Mouse (Mus musculus) lung, adult 2 months (tissue): Measurements from ENCODE around the gene Arg2.

Experiments used
- CTCF ChIP-seq: fragments of 200-500 bp; IDR thresholded peaks from 2 replicates; pipeline ENCODE4 v1.5.1; 2011; ENCODE audit warnings: mild to moderate bottlenecking, low read length, control low read depth; ENCODE audit not compliant: insufficient read depth
- POLR2A ChIP-seq: fragments of 200-500 bp; IDR thresholded peaks from 2 replicates; pipeline ENCODE4 v1.6.1; 2011; ENCODE audit warnings: low read depth, mild to moderate bottlenecking, control low read depth, low read length, borderline replicate concordance; ENCODE audit errors: extremely low read depth

DNA sequence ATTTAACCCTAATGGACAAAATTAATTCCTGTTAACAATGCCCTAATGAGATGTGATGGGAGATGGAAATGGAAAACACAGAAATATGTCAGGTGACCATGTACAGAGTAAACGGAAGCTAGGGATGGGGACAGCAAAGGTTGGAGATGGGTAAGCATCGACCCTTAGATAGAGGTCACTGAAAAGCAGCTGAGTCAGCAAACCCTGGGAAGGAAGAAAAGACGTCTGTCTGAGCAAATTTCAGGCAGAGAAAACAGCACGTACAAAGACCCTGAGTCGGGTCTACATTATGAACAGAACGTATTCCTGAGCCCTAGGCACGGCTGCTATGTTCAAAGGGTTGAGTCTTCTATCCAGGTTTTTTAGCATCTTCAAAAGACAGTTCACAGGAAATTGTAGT is 6.4 kb downstream of the Arg2 start:
- TF ChIP-seq CTCF, result no peak
- no peak for TF ChIP-seq POLR2A
